Mouse (Mus musculus) stomach, postnatal 0 days (tissue): ENCODE results near the gene Fam131a. TPM values are rescaled to one million over a fixed set of nuclear protein-coding genes. Genes with fewer than 3 reads are reported as not detected.

Source experiments
- ATAC-seq: fragments of 200-750 bp; cut with Nextera tagmentation; 2 replicates; pipeline ENCODE4 v1.8.0; 2017; ENCODE audit not compliant: low FRiP score, low TSS enrichment
- DNase-seq: peaks from one replicate; pipeline ENCODE4 v3.0.0-alpha.2; 2016; ENCODE audit warnings: low spot score
- H3K27ac ChIP-seq: fragments of 300-500 bp; sonication (generic); replicated peaks from 2 replicates; pipeline ENCODE4 v1.5.1; 2014; ENCODE audit warnings: mild to moderate bottlenecking, control low read depth
- H3K27me3 ChIP-seq: fragments of 300-500 bp; sonication (generic); 2 replicates; pipeline ENCODE4 v1.6.1; 2014; ENCODE audit warnings: low read length; ENCODE audit not compliant: control insufficient read depth, insufficient read depth
- H3K36me3 ChIP-seq: fragments of 300-500 bp; sonication (generic); 2 replicates; pipeline ENCODE4 v1.6.1; 2014; ENCODE audit warnings: low read length, mixed read lengths; ENCODE audit not compliant: control insufficient read depth, insufficient read depth
- H3K4me1 ChIP-seq: fragments of 300-500 bp; sonication (generic); replicated peaks from 2 replicates; pipeline ENCODE4 v1.6.1; 2014; ENCODE audit warnings: antibody characterized with exemption; ENCODE audit not compliant: control insufficient read depth, insufficient read depth
- H3K4me2 ChIP-seq: fragments of 300-500 bp; sonication (generic); replicated peaks from 2 replicates; pipeline ENCODE4 v1.6.1; 2014; ENCODE audit warnings: low read depth, mild to moderate bottlenecking, control low read depth, moderate library complexity
- H3K4me3 ChIP-seq: fragments of 300-500 bp; sonication (generic); 2 replicates; pipeline ENCODE4 v1.5.1; 2014; ENCODE audit warnings: low read depth, low read length, control low read depth
- H3K9ac ChIP-seq: fragments of 300-500 bp; sonication (generic); 2 replicates; pipeline ENCODE4 v1.6.1; 2014; ENCODE audit warnings: mild to moderate bottlenecking, low read length, control low read depth, mixed read lengths
- H3K9me3 ChIP-seq: fragments of 300-500 bp; sonication (generic); 2 replicates; pipeline ENCODE4 v1.6.1; 2016; ENCODE audit warnings: low read length; ENCODE audit not compliant: control insufficient read depth
- CTCF ChIP-seq: IDR thresholded peaks from 2 replicates; pipeline ENCODE4 v1.5.1; 2016; ENCODE audit warnings: antibody characterized with exemption, low read depth, mild to moderate bottlenecking, moderate library complexity
- EP300 ChIP-seq: optimal IDR thresholded peaks from 2 replicates; pipeline ENCODE3; 2016; ENCODE audit warnings: antibody characterized with exemption
- WGBS: fragments of 180-500 bp; shearing (Covaris S2); extraction: QIAGEN DNeasy Blood & Tissue Kit; methylation state at CpG from one replicate; pipeline ENCODE4 v1.1.7; 2014; 5-methylcytosine and 5-hydroxymethylcytosine counted together
- polyA plus RNA-seq: library from polyadenylated mRNA; unstranded; fragments of >200 nt; fragmentation: Nextera tagmentation; extraction: Ambion mirVana; gene quantifications from 2 replicates; pipeline ENCODE4 v1.2.1, GENCODE M21; 2015

Gene Fam131a
- polyA plus RNA-seq, 1 experiment from 2014 or later: 6.7 TPM

DNA sequence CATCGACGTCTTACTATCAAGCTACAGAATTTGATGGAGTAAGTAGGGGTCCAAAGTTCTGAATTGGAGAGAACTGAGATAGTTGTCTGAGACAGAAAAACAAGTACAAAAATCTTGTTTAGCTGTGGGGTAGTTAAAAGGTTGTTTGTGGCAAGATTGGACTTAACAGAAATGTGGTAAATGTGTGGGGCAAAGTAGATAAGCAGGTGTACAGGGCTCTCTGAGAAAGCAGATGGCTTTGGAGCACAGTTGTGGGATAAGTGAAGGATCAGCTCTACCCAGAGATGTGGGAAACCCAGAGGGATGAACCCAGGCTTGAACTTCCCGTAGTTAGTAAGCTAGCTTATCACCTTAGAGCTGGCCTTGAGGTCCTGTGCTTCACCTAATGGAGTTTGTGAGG lies 2.3 kb upstream of the Fam131a start:
- Histone ChIP-seq H3K4me1 (no peaks in the 10 kb centered on the region; the same call in 1 of the 2 replicates), H3K4me2 (no peak overlapping the region), H3K4me3 (no peak overlapping the region), H3K9me3 (no peaks in the 10 kb centered on the region), H3K27me3 (no peaks in the 10 kb centered on the region), H3K36me3 (peaks cover 34% of the 10 kb centered on the region), H3K9ac (no peak overlapping the region), H3K27ac (no peak overlapping the region)
- ATAC-seq (no peak), DNase-seq (no peak)
- 90% methylated on average over 3 of the region's 3 CpGs for WGBS
- no peak for TF ChIP-seq EP300
- no peak for TF ChIP-seq CTCF

DNA sequence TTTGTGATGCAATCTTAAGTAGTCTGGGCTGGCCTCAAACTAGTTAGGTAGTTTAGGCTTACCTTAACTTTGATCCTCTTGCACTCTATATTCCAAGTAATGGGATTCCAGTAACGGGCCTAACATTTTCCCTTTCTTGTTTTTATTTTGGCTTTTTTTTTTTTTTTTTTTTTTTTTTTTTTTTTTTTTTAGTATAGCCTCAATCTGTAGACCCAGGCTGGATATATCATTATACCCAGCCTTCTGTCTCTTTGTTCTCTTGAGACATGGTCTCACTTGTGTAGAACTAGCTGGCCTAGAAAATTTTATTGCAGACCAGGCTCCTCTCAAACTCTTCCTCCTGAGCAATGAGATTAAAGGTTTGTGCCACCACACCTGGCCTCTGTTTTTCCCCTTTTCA lies 1.4 kb upstream of the Fam131a start:
- H3K27ac ChIP-seq: no peak overlapping the region
- no peak for ATAC-seq
- peaks cover 26% of the 10 kb centered on the region for H3K36me3 ChIP-seq

DNA sequence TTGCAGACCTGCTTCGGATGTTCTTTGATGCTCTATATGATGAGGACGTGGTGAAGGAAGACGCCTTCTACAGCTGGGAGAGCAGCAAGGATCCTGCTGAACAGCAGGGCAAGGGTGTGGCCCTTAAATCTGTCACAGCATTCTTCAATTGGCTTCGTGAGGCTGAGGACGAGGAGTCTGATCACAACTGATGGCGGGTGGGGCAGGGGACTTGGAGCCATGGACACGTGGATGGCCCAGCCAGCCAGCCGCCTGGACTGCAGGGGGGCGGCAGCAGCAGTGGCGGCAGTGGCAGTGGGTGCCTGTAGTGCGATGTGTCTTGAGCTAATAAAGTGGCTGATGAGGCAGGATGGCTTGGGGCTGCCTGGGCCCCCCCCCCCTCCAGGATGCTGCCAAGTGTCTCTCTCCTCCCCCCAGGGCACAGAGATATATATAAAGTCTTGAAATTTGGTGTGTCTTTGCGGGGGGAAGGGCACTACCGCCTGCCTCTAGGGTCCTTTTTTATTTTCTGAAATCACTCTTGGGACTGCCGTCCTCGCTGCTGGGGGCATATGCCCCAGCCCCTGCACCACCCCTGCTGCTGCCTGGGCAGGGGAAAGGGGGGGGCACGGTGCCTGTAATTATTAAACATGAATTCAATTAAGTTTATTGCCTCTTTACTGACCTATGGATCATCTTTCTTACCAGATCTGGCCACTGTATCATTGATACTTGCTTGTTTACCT lies 638 bp upstream of the Fam131a start:
- Histone ChIP-seq H3K4me2 (peak overlapping the region; percentile 90; the same call in 1 of the 2 replicates), H3K9me3 (no peaks in the 10 kb centered on the region), H3K36me3 (peaks cover 21% of the 10 kb centered on the region), H3K27ac (no peak overlapping the region), H3K9ac (no peak overlapping the region), H3K27me3 (no peaks in the 10 kb centered on the region), H3K4me3 (no peak overlapping the region), H3K4me1 (no peaks in the 10 kb centered on the region; the same call in 1 of the 2 replicates)
- 48% methylated on average over 16 of the region's 16 CpGs for WGBS
- no peak for ATAC-seq
- DNase-seq: no peak
- TF ChIP-seq CTCF (no peak), EP300 (no peak)

More for the DNA sequence above, 1.4 kb upstream of the Fam131a start:
- no peaks in the 10 kb centered on the region; the same call in 1 of the 2 replicates for H3K4me1 ChIP-seq
- no peak for DNase-seq
- no peaks in the 10 kb centered on the region for H3K27me3 ChIP-seq
- H3K4me3 ChIP-seq: no peak overlapping the region
- H3K9ac ChIP-seq: no peak overlapping the region
- WGBS: 52% methylated on average over 1 of the region's 1 CpGs
- H3K9me3 ChIP-seq: no peaks in the 10 kb centered on the region
- no peak for TF ChIP-seq EP300
- TF ChIP-seq CTCF: no peak
- no peak overlapping the region for H3K4me2 ChIP-seq

DNA sequence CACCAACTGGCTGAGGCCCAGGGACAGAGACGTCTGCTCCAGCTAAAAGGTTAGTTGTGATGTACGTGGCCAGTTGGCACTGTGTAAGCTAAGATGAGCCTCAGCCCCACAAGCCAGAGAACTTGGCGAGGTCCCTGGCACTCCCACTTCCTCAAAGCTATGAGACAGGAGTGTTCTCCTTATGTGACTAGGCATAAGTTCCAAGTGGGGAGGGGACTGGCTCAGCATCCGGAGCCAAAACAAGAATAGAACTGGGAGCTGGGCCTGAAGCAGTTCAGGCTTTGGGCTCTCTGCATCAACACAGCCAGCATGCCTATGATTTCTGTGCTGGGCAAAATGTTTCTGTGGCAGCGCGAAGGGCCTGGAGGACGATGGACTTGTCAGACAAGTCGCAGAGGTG lies 1.7 kb downstream of the Fam131a start:
- Histone ChIP-seq H3K9ac (no peak overlapping the region; the same call in 1 of the 2 replicates), H3K4me1 (no peaks in the 10 kb centered on the region; the same call in 1 of the 2 replicates), H3K4me3 (no peak overlapping the region), H3K4me2 (peak overlapping the region; percentile 54; the same call in 1 of the 2 replicates), H3K27me3 (no peaks in the 10 kb centered on the region), H3K9me3 (no peaks in the 10 kb centered on the region), H3K27ac (peak overlapping the region; percentile 79; the same call in 1 of the 2 replicates), H3K36me3 (peaks cover 2% of the 10 kb centered on the region; the same call in 1 of the 2 replicates)
- ATAC-seq (peak; percentile 13; the same call in 1 of the 2 replicates), DNase-seq (no peak)
- WGBS: 58% methylated on average over 8 of the region's 8 CpGs
- TF ChIP-seq EP300: no peak
- no peak for TF ChIP-seq CTCF

DNA sequence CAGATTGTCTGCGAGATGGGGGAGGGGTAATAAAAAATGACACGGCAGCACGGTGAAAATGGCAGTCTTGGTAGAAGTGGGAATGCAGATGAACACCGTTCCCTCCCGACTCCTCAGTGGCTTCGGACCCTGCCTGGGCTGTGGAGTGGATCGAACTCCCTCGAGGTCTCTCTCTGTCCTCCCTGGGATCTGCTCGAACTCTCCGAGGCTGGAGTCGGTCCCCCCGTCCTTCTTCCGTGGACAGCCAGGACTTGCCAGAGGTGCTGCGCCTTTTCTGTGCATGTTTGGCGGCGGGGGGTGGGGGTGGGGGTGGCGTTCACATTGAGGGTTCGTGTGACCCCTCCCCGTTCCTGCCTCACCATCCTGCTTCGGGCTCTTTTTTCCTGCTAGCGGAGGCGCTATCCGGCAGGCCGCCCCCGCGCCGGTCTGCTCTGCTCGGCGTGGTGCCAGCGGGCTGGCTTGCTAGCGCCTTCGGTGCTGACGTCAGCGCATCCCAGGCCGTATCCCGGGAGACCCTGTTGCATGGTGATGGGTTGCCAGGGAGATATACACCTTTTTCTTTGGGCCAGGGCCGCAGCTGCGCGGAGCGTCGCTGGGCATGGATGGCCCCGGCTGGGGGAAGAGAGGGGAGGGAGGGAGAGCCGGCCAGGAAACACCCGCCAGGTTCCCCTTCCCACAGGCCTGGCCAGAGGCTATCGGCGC lies 2.7 kb downstream of the Fam131a start:
- no peaks in the 10 kb centered on the region; the same call in 1 of the 2 replicates for H3K4me1 ChIP-seq
- H3K36me3 ChIP-seq: no peaks in the 10 kb centered on the region
- no peaks in the 10 kb centered on the region for H3K9me3 ChIP-seq
- no peaks in the 10 kb centered on the region for H3K27me3 ChIP-seq
- peak overlapping the region; percentile 54 for H3K4me2 ChIP-seq
- ATAC-seq (peak; percentile 72), DNase-seq (peak; percentile 83)
- H3K4me3 ChIP-seq: peak overlapping the region; percentile 39
- H3K27ac ChIP-seq: peak overlapping the region; percentile 79
- 6% methylated on average over 46 of the region's 46 CpGs for WGBS
- TF ChIP-seq CTCF (no peak), EP300 (no peak)
- H3K9ac ChIP-seq: peak overlapping the region; percentile 38
